Mouse (Mus musculus): ENCODE measurements around the gene P2rx6. TPM values are rescaled to one million over a fixed set of nuclear protein-coding genes. Genes with fewer than 3 reads are reported as not detected.

Gene P2rx6
- total and polyA plus RNA-seq, 3 experiments = not detected

DNA sequence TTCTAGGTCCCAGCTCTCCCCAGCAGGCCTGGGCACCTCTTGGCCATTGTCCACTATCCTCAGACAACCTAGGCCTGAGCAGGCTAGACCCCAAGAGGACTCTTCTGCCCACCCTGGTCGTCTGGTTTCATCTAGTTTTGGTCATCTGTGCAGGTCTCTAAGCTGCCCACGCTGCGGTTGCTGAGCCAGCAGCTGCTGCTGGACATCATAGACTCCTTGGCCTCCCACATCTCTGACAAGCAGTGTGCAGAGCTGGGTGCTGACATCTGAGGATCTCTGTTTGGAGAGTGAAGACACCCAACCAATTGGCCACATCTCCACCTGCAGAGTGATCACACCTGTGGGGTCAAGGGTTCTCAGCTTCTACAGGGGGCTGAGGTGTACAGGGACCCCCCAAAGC lies 36.2 kb upstream of the P2rx6 start:
- TF ChIP-seq MAX (IDR thresholded peaks at IDR 0.05; ENCODE audit: low read length) (no peak), JUN (IDR thresholded peaks at IDR 0.05; ENCODE audit: insufficient read depth, low read depth, low read length) (no peak), RCOR1 (conservative IDR thresholded peaks at IDR 0.05; ENCODE audit: low read depth, low read length) (no peak), SIN3A (IDR thresholded peaks at IDR 0.05; ENCODE audit: low read length) (no peak), MEF2A (IDR thresholded peaks at IDR 0.05; ENCODE audit: borderline replicate concordance, low read depth, low read length) (no peak), CHD2 (IDR thresholded peaks at IDR 0.05; ENCODE audit: low read length) (no peak), NRF1 (IDR thresholded peaks at IDR 0.05; ENCODE audit: low read depth, low read length) (no peak), POLR2AphosphoS2 (IDR thresholded peaks at IDR 0.05; ENCODE audit: low read depth, low read length) (no peak)
- in situ Hi-C loops (cut with MboI; ENCODE audit: low pct_ligation_motif_present, low pct_unique_long_range_greater_than_20kb, low sequenced_read_pairs) = no loop called here

DNA sequence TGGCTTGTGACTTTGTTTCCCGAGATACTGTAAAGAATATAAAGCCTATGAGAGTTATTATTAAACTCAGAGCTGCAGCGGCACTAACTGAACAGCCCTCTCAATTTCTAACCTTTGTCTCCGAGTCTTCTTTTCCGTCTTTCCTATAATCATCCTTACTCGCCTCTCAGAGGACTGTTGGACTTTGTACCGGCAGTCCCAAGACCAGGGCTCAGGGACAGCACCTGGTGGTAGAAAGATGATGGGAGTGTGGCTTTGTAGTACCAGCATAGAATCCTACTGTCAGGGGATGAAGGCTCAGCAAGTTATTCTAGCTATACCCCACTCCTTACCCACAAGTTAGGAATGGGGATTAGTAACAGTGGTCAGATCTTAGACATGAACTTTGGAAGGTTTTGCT lies 35.5 kb upstream of the P2rx6 start:
- Histone ChIP-seq H3K4me2 (ENCODE audit: insufficient read depth, low read depth, poor library complexity, severe bottlenecking) (no peak overlapping the region), H3K27ac (ENCODE audit: insufficient read depth, low read depth) (no peak overlapping the region), H3K9ac (ENCODE audit: insufficient read depth, low read depth) (no peak overlapping the region), H3K27me3 (replicated peaks) (no peaks in the 10 kb centered on the region), H3K4me3 (replicated peaks in 1 of 3; ENCODE audit: low read depth in 2 of 3, low read length in 2 of 3, poor library complexity in 1 of 3) (no peak overlapping the region), H3K4me1 (ENCODE audit: control insufficient read depth in 1 of 2, insufficient read depth in 2 of 2) (peaks cover 7 to 36% of the 10 kb centered on the region in 2 experiments; a peak in 3 of 4 replicates), H3K9me3 (replicated peaks; ENCODE audit: low read length) (no peaks in the 10 kb centered on the region), H3K79me2 (replicated peaks; ENCODE audit: control insufficient read depth, extremely low read depth, insufficient read depth, poor library complexity, severe bottlenecking) (peaks cover 11% of the 10 kb centered on the region; the same call in 1 of the 2 replicates), H3K36me3 (replicated peaks in 1 of 2; ENCODE audit: control insufficient read depth in 1 of 2, insufficient read depth in 1 of 2, low read length in 1 of 2) (peaks cover 74 to 77% of the 10 kb centered on the region in 2 experiments)
- DNase-seq (ENCODE audit: extremely low read depth) = no peak
- dilution Hi-C loops (cut with MboI; ENCODE audit: extremely low pct_ligation_motif_present, extremely low pct_unique_long_range_greater_than_20kb, low sequenced_read_pairs) (no loop called here), in situ Hi-C loops (cut with MboI; ENCODE audit: low pct_ligation_motif_present, low pct_unique_long_range_greater_than_20kb, low sequenced_read_pairs) (no loop called here)
- 0 out of 2 replicates have a peak, but pooled peaks have one; percentile 12 for TF ChIP-seq CHD2 (IDR thresholded peaks at IDR 0.05; ENCODE audit: low read length)
- TF ChIP-seq SIN3A (IDR thresholded peaks at IDR 0.05; ENCODE audit: low read length) = no peak
- TF ChIP-seq E2F4 (IDR thresholded peaks at IDR 0.05; ENCODE audit: insufficient replicate concordance, low read depth, low read length) = no peak
- no peak for TF ChIP-seq JUN (IDR thresholded peaks at IDR 0.05; ENCODE audit: insufficient read depth, low read depth, low read length)
- no peak for TF ChIP-seq SMC3 (IDR thresholded peaks at IDR 0.05; ENCODE audit: low read depth, low read length)
- TF ChIP-seq PAX5 (IDR thresholded peaks at IDR 0.05; ENCODE audit: low read length) = no peak
- TF ChIP-seq IRF4 (IDR thresholded peaks at IDR 0.05; ENCODE audit: low read depth, low read length) = no peak

More for the DNA sequence above, 36.2 kb upstream of the P2rx6 start:
- dilution Hi-C loops (cut with MboI; ENCODE audit: extremely low pct_ligation_motif_present, extremely low pct_unique_long_range_greater_than_20kb, low sequenced_read_pairs) = no loop called here
- Histone ChIP-seq H3K4me1 (ENCODE audit: control insufficient read depth in 1 of 2, insufficient read depth in 2 of 2) (peaks cover 7 to 36% of the 10 kb centered on the region in 2 experiments; a peak in 3 of 4 replicates), H3K4me2 (ENCODE audit: insufficient read depth, low read depth, poor library complexity, severe bottlenecking) (no peak overlapping the region), H3K27me3 (replicated peaks) (no peaks in the 10 kb centered on the region), H3K79me2 (replicated peaks; ENCODE audit: control insufficient read depth, extremely low read depth, insufficient read depth, poor library complexity, severe bottlenecking) (peaks cover 11% of the 10 kb centered on the region; the same call in 1 of the 2 replicates), H3K36me3 (replicated peaks in 1 of 2; ENCODE audit: control insufficient read depth in 1 of 2, insufficient read depth in 1 of 2, low read length in 1 of 2) (peaks cover 81 to 84% of the 10 kb centered on the region in 2 experiments), H3K27ac (ENCODE audit: insufficient read depth, low read depth) (no peak overlapping the region), H3K4me3 (replicated peaks in 1 of 3; ENCODE audit: low read depth in 2 of 3, low read length in 2 of 3, poor library complexity in 1 of 3) (no peak overlapping the region), H3K9me3 (replicated peaks; ENCODE audit: low read length) (no peaks in the 10 kb centered on the region), H3K9ac (ENCODE audit: insufficient read depth, low read depth) (no peak overlapping the region)
- no peak for DNase-seq (ENCODE audit: extremely low read depth)

DNA sequence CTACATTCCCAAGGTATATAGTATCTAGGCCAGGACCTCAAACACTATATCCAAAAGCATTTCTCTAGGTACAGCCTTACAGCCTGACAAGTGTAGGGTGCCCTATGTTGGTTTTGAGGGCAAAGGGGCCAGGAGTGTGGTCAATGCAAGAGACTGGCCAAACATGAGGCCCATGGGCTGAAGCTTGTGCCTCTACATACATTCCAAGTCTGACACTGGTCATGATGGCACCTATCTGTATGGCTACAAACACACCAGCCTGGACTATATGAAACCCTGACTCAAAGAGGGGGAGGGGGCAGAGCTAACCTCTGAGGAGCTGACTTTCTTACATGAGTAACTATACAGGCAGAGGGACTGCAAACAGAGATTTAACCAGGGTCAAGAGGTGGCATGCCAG lies 34.1 kb upstream of the P2rx6 start:
- Histone ChIP-seq H3K36me3 (replicated peaks in 1 of 2; ENCODE audit: control insufficient read depth in 1 of 2, insufficient read depth in 1 of 2, low read length in 1 of 2) (peaks cover 60 to 63% of the 10 kb centered on the region in 2 experiments), H3K4me2 (ENCODE audit: insufficient read depth, low read depth, poor library complexity, severe bottlenecking) (no peak overlapping the region), H3K27me3 (replicated peaks) (no peaks in the 10 kb centered on the region), H3K4me3 (replicated peaks in 1 of 3; ENCODE audit: low read depth in 2 of 3, low read length in 2 of 3, poor library complexity in 1 of 3) (no peak overlapping the region), H3K27ac (ENCODE audit: insufficient read depth, low read depth) (no peak overlapping the region), H3K79me2 (replicated peaks; ENCODE audit: control insufficient read depth, extremely low read depth, insufficient read depth, poor library complexity, severe bottlenecking) (peaks cover 11% of the 10 kb centered on the region; the same call in 1 of the 2 replicates), H3K9me3 (replicated peaks; ENCODE audit: low read length) (no peaks in the 10 kb centered on the region), H3K9ac (ENCODE audit: insufficient read depth, low read depth) (no peak overlapping the region), H3K4me1 (ENCODE audit: control insufficient read depth in 1 of 2, insufficient read depth in 2 of 2) (peaks cover 7 to 48% of the 10 kb centered on the region in 2 experiments; a peak in 3 of 4 replicates)
- in situ Hi-C loops (cut with MboI; ENCODE audit: low pct_ligation_motif_present, low pct_unique_long_range_greater_than_20kb, low sequenced_read_pairs) (no loop called here), dilution Hi-C loops (cut with MboI; ENCODE audit: extremely low pct_ligation_motif_present, extremely low pct_unique_long_range_greater_than_20kb, low sequenced_read_pairs) (no loop called here)
- DNase-seq (ENCODE audit: extremely low read depth) = no peak
- TF ChIP-seq CHD2 (IDR thresholded peaks at IDR 0.05; ENCODE audit: low read length) (0 out of 2 replicates have a peak, but pooled peaks have one; percentile 10), MAFK (IDR thresholded peaks at IDR 0.05; ENCODE audit: insufficient replicate concordance, low read length) (no peak)
